Mouse (Mus musculus) CH12.LX (cell line): ENCODE measurements around the gene Lekr1. TPM values are rescaled to one million over a fixed set of nuclear protein-coding genes. Genes with fewer than 3 reads are reported as not detected.
A peak's percentile ranks its signal among the peaks of the same experiment; 100 is the strongest.

Source experiments
- DNase-seq: peaks from one replicate; pipeline ENCODE4 v3.0.0-alpha.2; 2013; ENCODE audit errors: extremely low read depth
- H3K27ac ChIP-seq: 2 replicates; pipeline ENCODE4 v1.5.1; 2012; ENCODE audit warnings: low read depth, mild to moderate bottlenecking, control low read depth, moderate library complexity; ENCODE audit not compliant: insufficient read depth
- H3K27me3 ChIP-seq: replicated peaks from 2 replicates; pipeline ENCODE3; 2012; ENCODE audit warnings: inconsistent platforms
- H3K36me3 ChIP-seq, 2 experiments: replicated peaks in 1 of 2; 2 replicates each; pipeline versions ENCODE3 to v1.6.1; 2012; ENCODE audit warnings: inconsistent platforms in 1 of 2, low read length in 1 of 2, mild to moderate bottlenecking in 1 of 2, mixed read lengths in 1 of 2, moderate library complexity in 1 of 2; ENCODE audit not compliant: control insufficient read depth in 1 of 2, insufficient read depth in 1 of 2
- H3K4me1 ChIP-seq, 2 experiments: 2 replicates each; pipeline ENCODE4 v1.6.1; 2012; ENCODE audit warnings: inconsistent platforms in 1 of 2, moderate library complexity in 1 of 2; ENCODE audit not compliant: insufficient read depth in 2 of 2, control insufficient read depth in 1 of 2
- H3K4me2 ChIP-seq: 2 replicates; pipeline ENCODE4 v1.6.1; 2012; ENCODE audit warnings: low read depth, mild to moderate bottlenecking, control low read depth; ENCODE audit not compliant: poor library complexity, insufficient read depth, severe bottlenecking
- H3K4me3 ChIP-seq, 3 experiments: fragments of 150-350 bp in 1 of 3; sonication (generic) in 1 of 3; replicated peaks in 1 of 3; 2 replicates each; pipeline versions ENCODE3 to v1.5.1; 2011 to 2012; ENCODE audit warnings: low read depth in 2 of 3, low read length in 2 of 3, mild to moderate bottlenecking in 2 of 3, moderate library complexity in 2 of 3, control low read depth in 1 of 3, improper control_type of control experiment in 1 of 3, inconsistent platforms in 1 of 3, mixed read lengths in 1 of 3; ENCODE audit not compliant: poor library complexity in 1 of 3
- H3K79me2 ChIP-seq: replicated peaks from 2 replicates; pipeline ENCODE4 v1.6.1; 2012; ENCODE audit warnings: mild to moderate bottlenecking, moderate library complexity; ENCODE audit not compliant: control insufficient read depth, poor library complexity, insufficient read depth, severe bottlenecking; ENCODE audit errors: extremely low read depth
- H3K9ac ChIP-seq: 2 replicates; pipeline ENCODE4 v1.6.1; 2012; ENCODE audit warnings: low read depth, mild to moderate bottlenecking, control low read depth, moderate library complexity; ENCODE audit not compliant: insufficient read depth
- H3K9me3 ChIP-seq: replicated peaks from 2 replicates; pipeline ENCODE3; 2012; ENCODE audit warnings: low read length, inconsistent platforms, mixed read lengths
- BHLHE40 ChIP-seq: IDR thresholded peaks from 2 replicates; pipeline ENCODE4 v1.6.1; 2011; ENCODE audit warnings: mild to moderate bottlenecking, low read depth, low read length, improper control_type of control experiment
- CTCF ChIP-seq, 2 experiments: IDR thresholded peaks in 1 of 2; conservative IDR thresholded peaks in 1 of 2; 2 replicates each; pipeline ENCODE4 v1.5.1; 2011 to 2012; ENCODE audit warnings: low read depth in 2 of 2, low read length in 2 of 2, improper control_type of control experiment in 1 of 2, inconsistent platforms in 1 of 2, mild to moderate bottlenecking in 1 of 2, moderate library complexity in 1 of 2
- E2F4 ChIP-seq: IDR thresholded peaks from 2 replicates; pipeline ENCODE4 v1.6.1; 2011; ENCODE audit warnings: low read depth, low read length, improper control_type of control experiment; ENCODE audit not compliant: insufficient replicate concordance
- ETS1 ChIP-seq: conservative IDR thresholded peaks from 2 replicates; pipeline ENCODE4 v1.6.1; 2012; ENCODE audit warnings: low read depth, mild to moderate bottlenecking, inconsistent platforms, low read length, improper control_type of control experiment, moderate library complexity
- GABPA ChIP-seq: IDR thresholded peaks from 2 replicates; pipeline ENCODE4 v1.6.1; 2012; ENCODE audit warnings: low read depth, low read length, improper control_type of control experiment, inconsistent platforms; ENCODE audit not compliant: insufficient replicate concordance
- JUND ChIP-seq: conservative IDR thresholded peaks from 2 replicates; pipeline ENCODE4 v1.6.1; 2011; ENCODE audit warnings: low read depth, low read length, improper control_type of control experiment
- MAX ChIP-seq: IDR thresholded peaks from 2 replicates; pipeline ENCODE4 v1.6.1; 2011; ENCODE audit warnings: low read length, improper control_type of control experiment
- MXI1 ChIP-seq: IDR thresholded peaks from 2 replicates; pipeline ENCODE4 v1.6.1; 2011; ENCODE audit warnings: mild to moderate bottlenecking, low read depth, low read length, improper control_type of control experiment
- MYC ChIP-seq: IDR thresholded peaks from 2 replicates; pipeline ENCODE4 v1.6.1; 2011; ENCODE audit warnings: low read depth, mild to moderate bottlenecking, improper control_type of control experiment, low read length
- NELFE ChIP-seq: IDR thresholded peaks from 2 replicates; pipeline ENCODE4 v1.6.1; 2011; ENCODE audit warnings: low read depth, low read length, improper control_type of control experiment
- NRF1 ChIP-seq: IDR thresholded peaks from 2 replicates; pipeline ENCODE4 v1.6.1; 2014; ENCODE audit warnings: low read depth, mild to moderate bottlenecking, inconsistent platforms, low read length, improper control_type of control experiment, moderate library complexity
- POLR2A ChIP-seq: IDR thresholded peaks from 2 replicates; pipeline ENCODE4 v1.6.1; 2011; ENCODE audit warnings: low read depth, mild to moderate bottlenecking, improper control_type of control experiment, low read length
- RAD21 ChIP-seq: IDR thresholded peaks from 2 replicates; pipeline ENCODE4 v1.6.1; 2011; ENCODE audit warnings: low read depth, mild to moderate bottlenecking, low read length, improper control_type of control experiment, moderate library complexity
- RCOR1 ChIP-seq: conservative IDR thresholded peaks from 2 replicates; pipeline ENCODE4 v1.6.1; 2012; ENCODE audit warnings: low read depth, mild to moderate bottlenecking, inconsistent platforms, low read length, improper control_type of control experiment
- SIN3A ChIP-seq: IDR thresholded peaks from 2 replicates; pipeline ENCODE4 v1.6.1; 2012; ENCODE audit warnings: low read length, improper control_type of control experiment, inconsistent platforms
- SMC3 ChIP-seq: IDR thresholded peaks from 2 replicates; pipeline ENCODE4 v1.6.1; 2011; ENCODE audit warnings: low read depth, low read length, improper control_type of control experiment
- USF1 ChIP-seq: IDR thresholded peaks from 2 replicates; pipeline ENCODE4 v1.6.1; 2014; ENCODE audit warnings: low read depth, mild to moderate bottlenecking, inconsistent platforms, low read length, improper control_type of control experiment
- ZC3H11A ChIP-seq: IDR thresholded peaks from 2 replicates; pipeline ENCODE4 v1.6.1; 2012; ENCODE audit warnings: low read depth, mild to moderate bottlenecking, inconsistent platforms, low read length, improper control_type of control experiment
- dilution Hi-C: fragments of 300-500 bp; cut with MboI; formaldehyde crosslinking; loops from 2 replicates; pipeline ENCODE4 v1.14.3; 2020; ENCODE audit warnings: low sequenced_read_pairs; ENCODE audit not compliant: extremely low pct_unique_long_range_greater_than_20kb, extremely low pct_ligation_motif_present
- in situ Hi-C: fragments of 300-500 bp; cut with MboI; formaldehyde crosslinking; loops from 3 replicates; pipeline ENCODE4 v1.14.3; 2019; ENCODE audit warnings: low sequenced_read_pairs, low pct_ligation_motif_present, low pct_unique_long_range_greater_than_20kb, mixed read lengths
- polyA plus RNA-seq: library from polyadenylated mRNA; unstranded; fragments of >175 nt; gene quantifications from 2 replicates; pipeline ENCODE4 v1.2.1, GENCODE M21; 2012; ENCODE audit warnings: low read depth; ENCODE audit not compliant: insufficient read length
- total RNA-seq, 2 experiments: library from RNA; depleted of rRNA; stranded (reverse); fragments of 300-350 nt in 1 of 2; fragments of >200 nt in 1 of 2; gene quantifications; 2 replicates each; pipeline ENCODE4 v1.2.3; 2012 to 2014

Gene Lekr1
- total and polyA plus RNA-seq, 3 experiments = 0.17 to 1.4 (median 0.47) TPM

DNA sequence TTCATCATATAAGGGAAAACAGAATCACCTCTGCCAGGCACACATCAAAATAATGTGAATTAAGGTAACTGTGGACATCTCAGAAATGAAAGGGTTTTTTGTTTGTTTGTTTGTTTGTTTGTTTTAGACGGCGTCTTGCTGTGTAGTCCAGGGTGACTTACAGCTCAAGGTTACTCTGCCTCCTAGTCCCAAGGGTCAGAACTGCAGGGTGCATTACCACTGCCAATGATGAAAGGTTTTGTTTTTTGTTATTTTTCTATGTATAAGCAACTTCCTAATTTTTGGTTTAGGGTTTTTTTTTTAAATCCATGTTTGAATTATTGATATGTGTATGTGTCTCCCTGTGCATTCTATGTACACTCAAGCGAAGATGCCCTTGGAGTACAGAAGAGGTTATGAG, 4.3 kb upstream of the Lekr1 start:
- no peak for DNase-seq
- H3K27ac ChIP-seq = no peak overlapping the region
- in situ Hi-C loops = loop anchor here (25.0 kb wide), 1 partner anchor 274 kb away; the partner anchor contains the start of gene Ssr3
- peaks cover 18% of the 10 kb centered on the region for H3K27me3 ChIP-seq
- dilution Hi-C loops = no loop called here
- no peak overlapping the region for H3K9ac ChIP-seq
- H3K4me2 ChIP-seq = no peak overlapping the region
- no peaks in the 10 kb centered on the region for H3K36me3 ChIP-seq
- H3K79me2 ChIP-seq = no peaks in the 10 kb centered on the region
- no peaks in the 10 kb centered on the region for H3K9me3 ChIP-seq
- no peak overlapping the region for H3K4me3 ChIP-seq
- TF ChIP-seq BHLHE40 (0 out of 2 replicates have a peak, but pooled peaks have one; percentile 2), RAD21 (peak; percentile 36), SMC3 (peak; percentile 7; the same call in 1 of the 2 replicates), CTCF (conservative IDR thresholded peaks at IDR 0.05 in 1 of 2, IDR thresholded peaks at IDR 0.05 in 1 of 2; ENCODE audit: low read depth in 2 of 2, low read length in 2 of 2) (peak in 1 of 2 experiments; percentile 29; a peak in 2 of 4 replicates), ETS1 (no peak)
- H3K4me1 ChIP-seq = peaks cover 5 to 18% of the 10 kb centered on the region in 2 experiments

- Histone ChIP-seq H3K9me3 (no peaks in the 10 kb centered on the region), H3K27me3 (peaks cover 16% of the 10 kb centered on the region), H3K36me3 (no peaks in the 10 kb centered on the region), H3K79me2 (no peaks in the 10 kb centered on the region), H3K4me2 (peak overlapping the region; percentile 19), H3K9ac (no peak overlapping the region), H3K4me3 (no peak overlapping the region), H3K4me1 (peaks cover 5 to 18% of the 10 kb centered on the region in 2 experiments), H3K27ac (no peak overlapping the region)
- dilution Hi-C loops = no loop called here
- TF ChIP-seq NRF1 = no peak
- TF ChIP-seq MAX = peak; percentile 97
- TF ChIP-seq JUND = no peak
- no peak for TF ChIP-seq POLR2A
- peak; percentile 95 for TF ChIP-seq BHLHE40
- 0 out of 2 replicates have a peak, but pooled peaks have one; percentile 42 for TF ChIP-seq SIN3A
- no peak for TF ChIP-seq USF1
- TF ChIP-seq ZC3H11A = no peak
- no peak for TF ChIP-seq GABPA
- TF ChIP-seq NELFE = no peak
- peak; percentile 93 for TF ChIP-seq MXI1
- TF ChIP-seq MYC = peak; percentile 93
- TF ChIP-seq RAD21 = no peak
- no peak for TF ChIP-seq E2F4
- no peak for TF ChIP-seq RCOR1
- TF ChIP-seq ETS1 = peak; percentile 63
- DNase-seq = peak; percentile 57
- in situ Hi-C loops = loop anchor here (25.0 kb wide), 1 partner anchor 276 kb away; the partner anchor contains the start of gene Ssr3
These were observed 2.9 kb upstream of the Lekr1 start for GRCm38 (mm10) chr3:65663176-65663575.
